ENCODE assay signal across 8 mouse cellular contexts in genomic region chr16:5013054-5013838, GRCm38 (mm10). TPM values are rescaled to one million over a fixed set of nuclear protein-coding genes. Genes with fewer than 3 reads are reported as not detected.
DNase-seq lines count a peak whose midpoint lies in the region; ATAC-seq lines count a peak whose summit lies in the region.

Rogdi (minus strand) TSS chr16:5013553.

- intact Hi-C loops in gastrocnemius, postnatal 14 days (cut with DNase I; ENCODE audit: low total_unique reads) = no loop called here
- intact Hi-C loops in left cerebral cortex, postnatal 10 days (cut with DNase I) = loop anchor here (5.0 kb wide), 1 partner anchor 51 kb away; the partner anchor contains the start of gene Anks3

- ATAC-seq in inflammation-experienced regulatory T-cells, adult 6 months = peak; percentile 99
- ATAC-seq in megakaryocyte-erythroid progenitor cell, adult 5-6 weeks (replicated peaks; ENCODE audit: low FRiP score, low TSS enrichment, poor library complexity, severe bottlenecking) = peak; percentile 89

- DNase-seq in adrenal gland, adult (ENCODE audit: inconsistent age in 2 of 2, low spot score in 1 of 2) = peak; percentile 99
- DNase-seq in embryo, embryonic 10.5 days (ENCODE audit: low spot score) = peak; percentile 99
- DNase-seq in gastrocnemius, postnatal 14 days = peak; percentile 98
- DNase-seq in left cerebral cortex, postnatal 10 days (ENCODE audit: extremely low spot score in 1 of 2, low spot score in 2 of 2) = peak; percentile 99 to 100
- DNase-seq in right cerebral cortex, postnatal 25 days = peak; percentile 98
- DNase-seq in urinary bladder, postnatal 4 days (ENCODE audit: low spot score in 2 of 2) = peak; percentile 97

RNA-seq across cellular contexts. Expression of gene Rogdi, which starts in this region (rescaled TPM):
- 10 to 100 TPM; 11.1 to 11.3 TPM for total RNA-seq in gastrocnemius, postnatal 14 days (2021)
- polyA plus RNA-seq in inflammation-experienced regulatory T-cells, adult 6 months (2017; shearing (Covaris generic)) = 10 to 100 TPM; 17.7 to 32.4 (median 20.6) TPM
- total RNA-seq in left cerebral cortex, postnatal 10 days (2021) = 100 to 1,000 TPM; 150 to 160 TPM
- 3.4 and 24.4 TPM in 2 replicates for total RNA-seq in megakaryocyte-erythroid progenitor cell, adult 5-6 weeks (2014; fragmentation: Nextera tagmentation)
- 1.6 and 2.2 TPM in 2 replicates for total RNA-seq in megakaryocyte-erythroid progenitor cell, adult 5-6 weeks (2017)

Comparison
In these comparisons a context has a peak if more than half of its experiments do, and no peak if none do; other contexts are left out.
1. Peak in every context shown above with its lines: DNase-seq and ATAC-seq.
2. RNA of gene Rogdi (total RNA-seq): 150 to 160 TPM in left cerebral cortex, postnatal 10 days; 11.1 to 11.3 TPM in gastrocnemius, postnatal 14 days and 1.6 to 24.4 TPM in megakaryocyte-erythroid progenitor cell, adult 5-6 weeks; every median in the first group is over 4 times any median in the second.